Mouse (Mus musculus) E14TG2a.4 (cell line): ENCODE results near the gene Osbpl3.

Source experiments
- H3K27me3 ChIP-seq: 2 replicates; pipeline ENCODE4 v1.6.1; 2014; ENCODE audit warnings: low read length, control low read depth; ENCODE audit not compliant: insufficient read depth
- H3K36me3 ChIP-seq: 2 replicates; pipeline ENCODE4 v1.6.1; 2014; ENCODE audit warnings: low read length, control low read depth; ENCODE audit not compliant: insufficient read depth
- H3K4me1 ChIP-seq: replicated peaks from 2 replicates; pipeline ENCODE4 v1.6.1; 2014; ENCODE audit warnings: low read depth, low read length, control low read depth
- H3K4me3 ChIP-seq: replicated peaks from 2 replicates; pipeline ENCODE4 v1.5.1; 2014; ENCODE audit warnings: mild to moderate bottlenecking, low read length
- H3K9me3 ChIP-seq: 2 replicates; pipeline ENCODE4 v1.6.1; 2014; ENCODE audit warnings: low read length, control low read depth
- CTCF ChIP-seq: conservative IDR thresholded peaks from 2 replicates; pipeline ENCODE4 v1.5.1; 2014; ENCODE audit warnings: low read length
- NANOG ChIP-seq: IDR thresholded peaks from 2 replicates; pipeline ENCODE4 v1.6.1; 2014; ENCODE audit warnings: borderline replicate concordance, low read length, mixed read lengths
- POU5F1 ChIP-seq: IDR thresholded peaks from 2 replicates; pipeline ENCODE4 v1.6.1; 2014; ENCODE audit warnings: low read length, borderline replicate concordance

Gene Osbpl3

DNA sequence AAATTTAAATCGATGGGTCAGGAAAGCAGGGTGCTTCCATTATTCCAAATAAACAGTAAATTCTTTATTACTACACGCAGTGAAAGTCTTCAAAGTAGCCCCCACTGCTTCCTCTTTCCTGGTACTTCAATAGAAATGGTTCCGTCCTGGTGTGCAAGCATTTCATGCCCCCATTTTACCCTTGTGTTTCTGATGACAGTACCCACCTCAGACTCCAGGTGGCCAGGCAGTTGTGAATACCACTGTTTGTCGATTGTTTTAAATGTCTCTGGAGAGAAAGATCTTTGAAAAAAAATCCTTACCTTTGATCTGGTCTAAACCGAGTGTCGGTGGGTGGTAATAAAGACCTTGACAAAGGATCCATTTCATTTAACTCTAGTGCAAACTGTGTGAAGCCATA lies 155.4 kb downstream of the Osbpl3 start:
- Histone ChIP-seq H3K27me3 (no peaks in the 10 kb centered on the region), H3K36me3 (no peaks in the 10 kb centered on the region), H3K9me3 (peaks cover 7% of the 10 kb centered on the region; the same call in 1 of the 2 replicates), H3K4me1 (peaks cover 22% of the 10 kb centered on the region; the same call in 1 of the 2 replicates), H3K4me3 (no peak overlapping the region)
- no peak for TF ChIP-seq POU5F1
- TF ChIP-seq CTCF: no peak
- no peak for TF ChIP-seq NANOG

GRCm38 (mm10) chr6:50299071-50299470 lies 156.9 kb downstream of the Osbpl3 start:
- H3K9me3 ChIP-seq: peaks cover 17% of the 10 kb centered on the region
- TF ChIP-seq POU5F1 (no peak), NANOG (no peak), CTCF (no peak)
- no peaks in the 10 kb centered on the region for H3K27me3 ChIP-seq
- H3K4me3 ChIP-seq: no peak overlapping the region
- H3K36me3 ChIP-seq: no peaks in the 10 kb centered on the region
- peaks cover 22% of the 10 kb centered on the region; the same call in 1 of the 2 replicates for H3K4me1 ChIP-seq

DNA sequence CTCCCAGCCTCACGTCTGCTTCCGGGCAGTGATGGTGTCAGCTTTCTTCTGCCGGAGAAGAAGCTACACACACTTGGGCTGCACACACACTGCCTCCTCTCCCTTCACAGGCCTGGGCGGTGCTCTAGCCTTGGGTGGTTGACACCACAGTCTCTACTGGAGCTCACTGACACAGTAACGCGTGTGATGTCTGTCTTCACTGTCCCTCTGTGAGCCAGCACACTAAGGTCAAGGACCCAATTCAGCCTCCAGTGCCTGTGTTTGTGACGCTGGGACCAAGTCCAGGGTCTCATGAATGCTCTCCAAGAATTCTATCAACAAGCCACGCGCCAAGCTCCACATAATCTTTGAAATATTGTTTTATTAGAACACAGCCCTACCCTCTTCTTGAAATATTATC lies 158.3 kb downstream of the Osbpl3 start:
- no peaks in the 10 kb centered on the region for H3K27me3 ChIP-seq
- H3K9me3 ChIP-seq: peaks cover 17% of the 10 kb centered on the region
- H3K4me1 ChIP-seq: peaks cover 18% of the 10 kb centered on the region; the same call in 1 of the 2 replicates
- no peak overlapping the region for H3K4me3 ChIP-seq
- no peaks in the 10 kb centered on the region for H3K36me3 ChIP-seq
- TF ChIP-seq POU5F1: no peak
- no peak for TF ChIP-seq NANOG
- no peak for TF ChIP-seq CTCF

GRCm38 (mm10) chr6:50295136-50295535 lies 160.9 kb downstream of the Osbpl3 start:
- Histone ChIP-seq H3K9me3 (peaks cover 17% of the 10 kb centered on the region), H3K4me1 (peaks cover 17% of the 10 kb centered on the region; the same call in 1 of the 2 replicates), H3K27me3 (no peaks in the 10 kb centered on the region), H3K4me3 (no peak overlapping the region), H3K36me3 (no peaks in the 10 kb centered on the region)
- TF ChIP-seq POU5F1 (no peak), NANOG (no peak), CTCF (no peak)

- peak; percentile 89 for TF ChIP-seq CTCF
- TF ChIP-seq NANOG: no peak
- Histone ChIP-seq H3K9me3 (peaks cover 14% of the 10 kb centered on the region), H3K4me3 (no peak overlapping the region), H3K27me3 (no peaks in the 10 kb centered on the region), H3K36me3 (no peaks in the 10 kb centered on the region), H3K4me1 (peaks cover 17% of the 10 kb centered on the region; the same call in 1 of the 2 replicates)
Observed at GRCm38 (mm10) chr6:50294128-50294527, 161.9 kb downstream of the Osbpl3 start.

- TF ChIP-seq CTCF (no peak), NANOG (no peak), POU5F1 (no peak)
- H3K4me1 ChIP-seq: peaks cover 9% of the 10 kb centered on the region; the same call in 1 of the 2 replicates
- no peaks in the 10 kb centered on the region for H3K36me3 ChIP-seq
- no peaks in the 10 kb centered on the region for H3K27me3 ChIP-seq
- H3K9me3 ChIP-seq: peaks cover 10% of the 10 kb centered on the region; the same call in 1 of the 2 replicates
- no peak overlapping the region for H3K4me3 ChIP-seq
Observed at GRCm38 (mm10) chr6:50291650-50292049, 164.4 kb downstream of the Osbpl3 start.

- no peak for TF ChIP-seq NANOG
- no peak for TF ChIP-seq CTCF
- TF ChIP-seq POU5F1: no peak
- H3K27me3 ChIP-seq: no peaks in the 10 kb centered on the region
- H3K36me3 ChIP-seq: no peaks in the 10 kb centered on the region
- H3K9me3 ChIP-seq: peaks cover 8% of the 10 kb centered on the region
- H3K4me3 ChIP-seq: no peak overlapping the region
- H3K4me1 ChIP-seq: no peaks in the 10 kb centered on the region
Observed at GRCm38 (mm10) chr6:50286881-50287280, 169.1 kb downstream of the Osbpl3 start.

- Histone ChIP-seq H3K4me3 (no peak overlapping the region), H3K9me3 (peaks cover 3% of the 10 kb centered on the region), H3K27me3 (no peaks in the 10 kb centered on the region), H3K36me3 (no peaks in the 10 kb centered on the region), H3K4me1 (peaks cover 3% of the 10 kb centered on the region)
- TF ChIP-seq NANOG (no peak), POU5F1 (no peak), CTCF (no peak)
Observed at GRCm38 (mm10) chr6:50279642-50280041, 176.4 kb downstream of the Osbpl3 start.

DNA sequence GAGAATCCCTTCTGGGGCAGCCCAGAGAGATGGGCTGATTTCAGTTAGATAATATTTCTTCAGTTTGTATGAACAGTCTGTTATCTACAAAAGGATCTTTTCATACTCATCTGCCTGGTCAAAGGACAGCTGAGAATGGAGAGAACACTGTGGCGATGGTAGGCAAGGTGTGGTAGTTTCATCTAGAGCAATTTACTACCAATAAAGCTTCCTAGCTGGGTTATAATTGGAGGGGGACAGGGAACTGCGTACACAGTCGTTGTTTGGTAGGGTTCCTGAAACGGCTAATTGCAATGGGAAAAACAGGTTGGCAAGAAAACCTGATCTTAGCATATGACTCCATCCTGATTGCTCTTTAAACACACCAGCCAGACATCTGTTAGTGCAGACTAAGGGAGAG lies 182.1 kb downstream of the Osbpl3 start:
- H3K36me3 ChIP-seq: no peaks in the 10 kb centered on the region
- no peak overlapping the region for H3K4me3 ChIP-seq
- no peaks in the 10 kb centered on the region for H3K9me3 ChIP-seq
- H3K4me1 ChIP-seq: peaks cover 3% of the 10 kb centered on the region
- TF ChIP-seq POU5F1: no peak
- TF ChIP-seq NANOG: no peak
- no peak for TF ChIP-seq CTCF
- H3K27me3 ChIP-seq: no peaks in the 10 kb centered on the region
